Mouse (Mus musculus): Measurements from ENCODE around the gene Baiap2l1.

- no peak for TF ChIP-seq CTCF (IDR thresholded peaks at IDR 0.05; ENCODE audit: low read depth)
- no peak for TF ChIP-seq EP300 (optimal IDR thresholded peaks at IDR 0.05)
These were observed 86.1 kb downstream of the Baiap2l1 start for GRCm38 (mm10) chr5:144271772-144272171.
